Mouse (Mus musculus): Measurements from ENCODE around the gene Scgb3a1. TPM values are rescaled to one million over a fixed set of nuclear protein-coding genes. Genes with fewer than 3 reads are reported as not detected.

Scgb3a1 gene
- polyA plus RNA-seq, 1 experiment from 2014 or later, result not detected

GRCm38 (mm10) chr11:49673433-49673832 lies 10.0 kb downstream of the Scgb3a1 start:
- no peak overlapping the region for H3K9ac ChIP-seq (replicated peaks; ENCODE audit: low read depth, low read length)
- H3K27ac ChIP-seq (ENCODE audit: low read length), result no peak overlapping the region
- no peak overlapping the region for H3K4me3 ChIP-seq (replicated peaks; ENCODE audit: low read length)
- WGBS, result 60% methylated on average over 3 of the region's 3 CpGs
- no peak for ATAC-seq
- no peaks in the 10 kb centered on the region for H3K27me3 ChIP-seq (replicated peaks; ENCODE audit: control insufficient read depth, insufficient read depth, low read length)
- no peaks in the 10 kb centered on the region for H3K4me1 ChIP-seq (replicated peaks; ENCODE audit: control insufficient read depth, insufficient read depth, low read length)
- no peak overlapping the region for H3K4me2 ChIP-seq (ENCODE audit: low read length)
- H3K9me3 ChIP-seq (ENCODE audit: control insufficient read depth, low read length), result no peaks in the 10 kb centered on the region
- peaks cover 23% of the 10 kb centered on the region for H3K36me3 ChIP-seq (ENCODE audit: control insufficient read depth, insufficient read depth)

- H3K4me3 ChIP-seq (replicated peaks; ENCODE audit: low read length), result no peak overlapping the region
- no peaks in the 10 kb centered on the region for H3K27me3 ChIP-seq (replicated peaks; ENCODE audit: control insufficient read depth, insufficient read depth, low read length)
- no peak for ATAC-seq
Measured at GRCm38 (mm10) chr11:49684237-49684973, 21.0 kb downstream of the Scgb3a1 start.

GRCm38 (mm10) chr11:49695013-49695412 lies 31.6 kb downstream of the Scgb3a1 start:
- Histone ChIP-seq H3K27me3 (replicated peaks; ENCODE audit: control insufficient read depth, insufficient read depth, low read length) (no peaks in the 10 kb centered on the region), H3K27ac (ENCODE audit: low read length) (no peak overlapping the region), H3K4me3 (replicated peaks; ENCODE audit: low read length) (no peak overlapping the region), H3K4me2 (ENCODE audit: low read length) (no peak overlapping the region), H3K4me1 (replicated peaks; ENCODE audit: control insufficient read depth, insufficient read depth, low read length) (peaks cover 9% of the 10 kb centered on the region), H3K36me3 (ENCODE audit: control insufficient read depth, insufficient read depth) (no peaks in the 10 kb centered on the region; the same call in 1 of the 2 replicates), H3K9me3 (ENCODE audit: control insufficient read depth, low read length) (no peaks in the 10 kb centered on the region), H3K9ac (replicated peaks; ENCODE audit: low read depth, low read length) (no peak overlapping the region)
- WGBS, result 96% methylated on average over 3 of the region's 3 CpGs
- ATAC-seq, result no peak

More at GRCm38 (mm10) chr11:49684237-49684973, 21.0 kb downstream of the Scgb3a1 start:
- peaks cover 32% of the 10 kb centered on the region for H3K36me3 ChIP-seq (ENCODE audit: control insufficient read depth, insufficient read depth)
- H3K4me1 ChIP-seq (replicated peaks; ENCODE audit: control insufficient read depth, insufficient read depth, low read length), result no peaks in the 10 kb centered on the region
- 95% methylated on average over 12 of the region's 12 CpGs for WGBS
- H3K9me3 ChIP-seq (ENCODE audit: control insufficient read depth, low read length), result no peaks in the 10 kb centered on the region
- H3K9ac ChIP-seq (replicated peaks; ENCODE audit: low read depth, low read length), result no peak overlapping the region
- no peak overlapping the region for H3K27ac ChIP-seq (ENCODE audit: low read length)
- H3K4me2 ChIP-seq (ENCODE audit: low read length), result no peak overlapping the region

- H3K4me3 ChIP-seq (replicated peaks; ENCODE audit: low read length), result no peak overlapping the region
- no peaks in the 10 kb centered on the region for H3K9me3 ChIP-seq (ENCODE audit: control insufficient read depth, low read length)
- WGBS, result 77% methylated on average over 2 of the region's 2 CpGs
- peaks cover 6% of the 10 kb centered on the region for H3K4me1 ChIP-seq (replicated peaks; ENCODE audit: control insufficient read depth, insufficient read depth, low read length)
- H3K9ac ChIP-seq (replicated peaks; ENCODE audit: low read depth, low read length), result no peak overlapping the region
- H3K36me3 ChIP-seq (ENCODE audit: control insufficient read depth, insufficient read depth), result no peaks in the 10 kb centered on the region; the same call in 1 of the 2 replicates
- no peak for ATAC-seq
- H3K4me2 ChIP-seq (ENCODE audit: low read length), result no peak overlapping the region
- no peak overlapping the region for H3K27ac ChIP-seq (ENCODE audit: low read length)
- no peaks in the 10 kb centered on the region for H3K27me3 ChIP-seq (replicated peaks; ENCODE audit: control insufficient read depth, insufficient read depth, low read length)
Measured at GRCm38 (mm10) chr11:49695695-49696094, 32.3 kb downstream of the Scgb3a1 start.

- 95% methylated on average over 2 of the region's 2 CpGs for WGBS
- Histone ChIP-seq H3K4me3 (replicated peaks; ENCODE audit: low read length) (no peak overlapping the region), H3K36me3 (ENCODE audit: control insufficient read depth, insufficient read depth) (peaks cover 5% of the 10 kb centered on the region), H3K9ac (replicated peaks; ENCODE audit: low read depth, low read length) (no peak overlapping the region), H3K27ac (ENCODE audit: low read length) (no peak overlapping the region), H3K4me2 (ENCODE audit: low read length) (no peak overlapping the region), H3K4me1 (replicated peaks; ENCODE audit: control insufficient read depth, insufficient read depth, low read length) (peaks cover 3% of the 10 kb centered on the region), H3K9me3 (ENCODE audit: control insufficient read depth, low read length) (no peaks in the 10 kb centered on the region), H3K27me3 (replicated peaks; ENCODE audit: control insufficient read depth, insufficient read depth, low read length) (no peaks in the 10 kb centered on the region)
- ATAC-seq, result no peak
Measured at GRCm38 (mm10) chr11:49696472-49696871, 33.1 kb downstream of the Scgb3a1 start.

GRCm38 (mm10) chr11:49697779-49698178 lies 34.4 kb downstream of the Scgb3a1 start:
- H3K9ac ChIP-seq (replicated peaks; ENCODE audit: low read depth, low read length), result no peak overlapping the region
- WGBS, result 93% methylated on average over 5 of the region's 5 CpGs
- no peak for ATAC-seq
- H3K36me3 ChIP-seq (ENCODE audit: control insufficient read depth, insufficient read depth), result peaks cover 15% of the 10 kb centered on the region
- H3K9me3 ChIP-seq (ENCODE audit: control insufficient read depth, low read length), result no peaks in the 10 kb centered on the region
- no peaks in the 10 kb centered on the region for H3K27me3 ChIP-seq (replicated peaks; ENCODE audit: control insufficient read depth, insufficient read depth, low read length)
- H3K4me3 ChIP-seq (replicated peaks; ENCODE audit: low read length), result no peak overlapping the region
- peaks cover 3% of the 10 kb centered on the region for H3K4me1 ChIP-seq (replicated peaks; ENCODE audit: control insufficient read depth, insufficient read depth, low read length)
- H3K4me2 ChIP-seq (ENCODE audit: low read length), result no peak overlapping the region
- H3K27ac ChIP-seq (ENCODE audit: low read length), result no peak overlapping the region

- Histone ChIP-seq H3K36me3 (ENCODE audit: control insufficient read depth, insufficient read depth) (peaks cover 15% of the 10 kb centered on the region), H3K4me3 (replicated peaks; ENCODE audit: low read length) (no peak overlapping the region), H3K4me1 (replicated peaks; ENCODE audit: control insufficient read depth, insufficient read depth, low read length) (peaks cover 3% of the 10 kb centered on the region), H3K9ac (replicated peaks; ENCODE audit: low read depth, low read length) (no peak overlapping the region), H3K4me2 (ENCODE audit: low read length) (no peak overlapping the region), H3K27ac (ENCODE audit: low read length) (no peak overlapping the region), H3K27me3 (replicated peaks; ENCODE audit: control insufficient read depth, insufficient read depth, low read length) (no peaks in the 10 kb centered on the region), H3K9me3 (ENCODE audit: control insufficient read depth, low read length) (no peaks in the 10 kb centered on the region)
- ATAC-seq, result no peak
- WGBS, result 94% methylated on average over 1 of the region's 1 CpGs
Measured at GRCm38 (mm10) chr11:49699079-49699478, 35.7 kb downstream of the Scgb3a1 start.

GRCm38 (mm10) chr11:49702014-49702413 lies 38.6 kb downstream of the Scgb3a1 start:
- no peaks in the 10 kb centered on the region for H3K27me3 ChIP-seq (replicated peaks; ENCODE audit: control insufficient read depth, insufficient read depth, low read length)
- no peak overlapping the region for H3K4me2 ChIP-seq (ENCODE audit: low read length)
- H3K9me3 ChIP-seq (ENCODE audit: control insufficient read depth, low read length), result no peaks in the 10 kb centered on the region
- peaks cover 17% of the 10 kb centered on the region for H3K36me3 ChIP-seq (ENCODE audit: control insufficient read depth, insufficient read depth)
- WGBS, result 97% methylated on average over 8 of the region's 8 CpGs
- H3K27ac ChIP-seq (ENCODE audit: low read length), result no peak overlapping the region
- no peak overlapping the region for H3K4me3 ChIP-seq (replicated peaks; ENCODE audit: low read length)
- no peak overlapping the region for H3K9ac ChIP-seq (replicated peaks; ENCODE audit: low read depth, low read length)
- no peaks in the 10 kb centered on the region for H3K4me1 ChIP-seq (replicated peaks; ENCODE audit: control insufficient read depth, insufficient read depth, low read length)
- no peak for ATAC-seq

- Histone ChIP-seq H3K4me2 (ENCODE audit: low read length) (no peak overlapping the region), H3K27ac (ENCODE audit: low read length) (no peak overlapping the region), H3K4me3 (replicated peaks; ENCODE audit: low read length) (no peak overlapping the region), H3K4me1 (replicated peaks; ENCODE audit: control insufficient read depth, insufficient read depth, low read length) (peaks cover 11% of the 10 kb centered on the region), H3K9ac (replicated peaks; ENCODE audit: low read depth, low read length) (no peak overlapping the region), H3K9me3 (ENCODE audit: control insufficient read depth, low read length) (no peaks in the 10 kb centered on the region), H3K36me3 (ENCODE audit: control insufficient read depth, insufficient read depth) (peaks cover 17% of the 10 kb centered on the region), H3K27me3 (replicated peaks; ENCODE audit: control insufficient read depth, insufficient read depth, low read length) (no peaks in the 10 kb centered on the region)
- no peak for ATAC-seq
- WGBS, result 77% methylated on average over 8 of the region's 8 CpGs
Measured at GRCm38 (mm10) chr11:49704804-49705203, 41.4 kb downstream of the Scgb3a1 start.

Measured in forebrain, embryonic 16.5 days (tissue).